Mouse (Mus musculus) CH12.LX (cell line): ENCODE results near the gene Tln2. TPM values are rescaled to one million over a fixed set of nuclear protein-coding genes. Genes with fewer than 3 reads are reported as not detected.

ENCODE experiments used
- DNase-seq: peaks from one replicate; pipeline ENCODE4 v3.0.0-alpha.2; 2013; ENCODE audit errors: extremely low read depth
- H3K27ac ChIP-seq: 2 replicates; pipeline ENCODE4 v1.5.1; 2012; ENCODE audit warnings: low read depth, mild to moderate bottlenecking, control low read depth, moderate library complexity; ENCODE audit not compliant: insufficient read depth
- H3K27me3 ChIP-seq: replicated peaks from 2 replicates; pipeline ENCODE3; 2012; ENCODE audit warnings: inconsistent platforms
- H3K36me3 ChIP-seq, 2 experiments: replicated peaks in 1 of 2; 2 replicates each; pipeline versions ENCODE3 to v1.6.1; 2012; ENCODE audit warnings: inconsistent platforms in 1 of 2, low read length in 1 of 2, mild to moderate bottlenecking in 1 of 2, mixed read lengths in 1 of 2, moderate library complexity in 1 of 2; ENCODE audit not compliant: control insufficient read depth in 1 of 2, insufficient read depth in 1 of 2
- H3K4me1 ChIP-seq, 2 experiments: 2 replicates each; pipeline ENCODE4 v1.6.1; 2012; ENCODE audit warnings: inconsistent platforms in 1 of 2, moderate library complexity in 1 of 2; ENCODE audit not compliant: insufficient read depth in 2 of 2, control insufficient read depth in 1 of 2
- H3K4me2 ChIP-seq: 2 replicates; pipeline ENCODE4 v1.6.1; 2012; ENCODE audit warnings: low read depth, mild to moderate bottlenecking, control low read depth; ENCODE audit not compliant: poor library complexity, insufficient read depth, severe bottlenecking
- H3K4me3 ChIP-seq, 3 experiments: fragments of 150-350 bp in 1 of 3; sonication (generic) in 1 of 3; replicated peaks in 1 of 3; 2 replicates each; pipeline versions ENCODE3 to v1.5.1; 2011 to 2012; ENCODE audit warnings: low read depth in 2 of 3, low read length in 2 of 3, mild to moderate bottlenecking in 2 of 3, moderate library complexity in 2 of 3, control low read depth in 1 of 3, improper control_type of control experiment in 1 of 3, inconsistent platforms in 1 of 3, mixed read lengths in 1 of 3; ENCODE audit not compliant: poor library complexity in 1 of 3
- H3K79me2 ChIP-seq: replicated peaks from 2 replicates; pipeline ENCODE4 v1.6.1; 2012; ENCODE audit warnings: mild to moderate bottlenecking, moderate library complexity; ENCODE audit not compliant: control insufficient read depth, poor library complexity, insufficient read depth, severe bottlenecking; ENCODE audit errors: extremely low read depth
- H3K9ac ChIP-seq: 2 replicates; pipeline ENCODE4 v1.6.1; 2012; ENCODE audit warnings: low read depth, mild to moderate bottlenecking, control low read depth, moderate library complexity; ENCODE audit not compliant: insufficient read depth
- H3K9me3 ChIP-seq: replicated peaks from 2 replicates; pipeline ENCODE3; 2012; ENCODE audit warnings: low read length, inconsistent platforms, mixed read lengths
- BHLHE40 ChIP-seq: IDR thresholded peaks from 2 replicates; pipeline ENCODE4 v1.6.1; 2011; ENCODE audit warnings: mild to moderate bottlenecking, low read depth, low read length, improper control_type of control experiment
- CHD1 ChIP-seq: IDR thresholded peaks from 2 replicates; pipeline ENCODE4 v1.6.1; 2012; ENCODE audit warnings: low read depth, low read length, improper control_type of control experiment, inconsistent platforms
- CTCF ChIP-seq, 2 experiments: IDR thresholded peaks in 1 of 2; conservative IDR thresholded peaks in 1 of 2; 2 replicates each; pipeline ENCODE4 v1.5.1; 2011 to 2012; ENCODE audit warnings: low read depth in 2 of 2, low read length in 2 of 2, improper control_type of control experiment in 1 of 2, inconsistent platforms in 1 of 2, mild to moderate bottlenecking in 1 of 2, moderate library complexity in 1 of 2
- GABPA ChIP-seq: IDR thresholded peaks from 2 replicates; pipeline ENCODE4 v1.6.1; 2012; ENCODE audit warnings: low read depth, low read length, improper control_type of control experiment, inconsistent platforms; ENCODE audit not compliant: insufficient replicate concordance
- HCFC1 ChIP-seq: IDR thresholded peaks from 2 replicates; pipeline ENCODE4 v1.6.1; 2012; ENCODE audit warnings: low read depth, mild to moderate bottlenecking, inconsistent platforms, low read length, improper control_type of control experiment
- IRF4 ChIP-seq: IDR thresholded peaks from 2 replicates; pipeline ENCODE4 v1.6.1; 2014; ENCODE audit warnings: low read depth, mild to moderate bottlenecking, inconsistent platforms, low read length, improper control_type of control experiment
- JUND ChIP-seq: conservative IDR thresholded peaks from 2 replicates; pipeline ENCODE4 v1.6.1; 2011; ENCODE audit warnings: low read depth, low read length, improper control_type of control experiment
- MAZ ChIP-seq: IDR thresholded peaks from 2 replicates; pipeline ENCODE4 v1.6.1; 2012; ENCODE audit warnings: low read depth, mild to moderate bottlenecking, inconsistent platforms, low read length, improper control_type of control experiment, moderate library complexity
- MEF2A ChIP-seq: IDR thresholded peaks from 2 replicates; pipeline ENCODE4 v1.6.1; 2014; ENCODE audit warnings: low read depth, mild to moderate bottlenecking, inconsistent platforms, low read length, improper control_type of control experiment, borderline replicate concordance
- PAX5 ChIP-seq: IDR thresholded peaks from 2 replicates; pipeline ENCODE4 v1.6.1; 2012; ENCODE audit warnings: low read length, inconsistent platforms, mixed read lengths
- POLR2A ChIP-seq: IDR thresholded peaks from 2 replicates; pipeline ENCODE4 v1.6.1; 2011; ENCODE audit warnings: low read depth, mild to moderate bottlenecking, improper control_type of control experiment, low read length
- RCOR1 ChIP-seq: conservative IDR thresholded peaks from 2 replicates; pipeline ENCODE4 v1.6.1; 2012; ENCODE audit warnings: low read depth, mild to moderate bottlenecking, inconsistent platforms, low read length, improper control_type of control experiment
- SIN3A ChIP-seq: IDR thresholded peaks from 2 replicates; pipeline ENCODE4 v1.6.1; 2012; ENCODE audit warnings: low read length, improper control_type of control experiment, inconsistent platforms
- SMC3 ChIP-seq: IDR thresholded peaks from 2 replicates; pipeline ENCODE4 v1.6.1; 2011; ENCODE audit warnings: low read depth, low read length, improper control_type of control experiment
- TBP ChIP-seq: conservative IDR thresholded peaks from 2 replicates; pipeline ENCODE4 v1.6.1; 2011; ENCODE audit warnings: low read depth, low read length, improper control_type of control experiment
- TCF12 ChIP-seq: IDR thresholded peaks from 2 replicates; pipeline ENCODE4 v1.6.1; 2014; ENCODE audit warnings: low read depth, mild to moderate bottlenecking, inconsistent platforms, low read length, improper control_type of control experiment
- UBTF ChIP-seq: IDR thresholded peaks from 2 replicates; pipeline ENCODE4 v1.6.1; 2012; ENCODE audit warnings: low read depth, mild to moderate bottlenecking, inconsistent platforms, low read length, improper control_type of control experiment, moderate library complexity
- USF2 ChIP-seq: conservative IDR thresholded peaks from 2 replicates; pipeline ENCODE4 v1.6.1; 2011; ENCODE audit warnings: low read depth, low read length, improper control_type of control experiment
- ZNF384 ChIP-seq: IDR thresholded peaks from 2 replicates; pipeline ENCODE4 v1.6.1; 2012; ENCODE audit warnings: low read depth, low read length, improper control_type of control experiment, inconsistent platforms
- dilution Hi-C: fragments of 300-500 bp; cut with MboI; formaldehyde crosslinking; loops from 2 replicates; pipeline ENCODE4 v1.14.3; 2020; ENCODE audit warnings: low sequenced_read_pairs; ENCODE audit not compliant: extremely low pct_unique_long_range_greater_than_20kb, extremely low pct_ligation_motif_present
- in situ Hi-C: fragments of 300-500 bp; cut with MboI; formaldehyde crosslinking; loops from 3 replicates; pipeline ENCODE4 v1.14.3; 2019; ENCODE audit warnings: low sequenced_read_pairs, low pct_ligation_motif_present, low pct_unique_long_range_greater_than_20kb, mixed read lengths
- polyA plus RNA-seq: library from polyadenylated mRNA; unstranded; fragments of >175 nt; gene quantifications from 2 replicates; pipeline ENCODE4 v1.2.1, GENCODE M21; 2012; ENCODE audit warnings: low read depth; ENCODE audit not compliant: insufficient read length
- total RNA-seq, 2 experiments: library from RNA; depleted of rRNA; stranded (reverse); fragments of 300-350 nt in 1 of 2; fragments of >200 nt in 1 of 2; gene quantifications; 2 replicates each; pipeline ENCODE4 v1.2.3; 2012 to 2014

Tln2 gene
- total and polyA plus RNA-seq, 3 experiments: 2.6 to 4.4 (median 4.4) TPM

DNA sequence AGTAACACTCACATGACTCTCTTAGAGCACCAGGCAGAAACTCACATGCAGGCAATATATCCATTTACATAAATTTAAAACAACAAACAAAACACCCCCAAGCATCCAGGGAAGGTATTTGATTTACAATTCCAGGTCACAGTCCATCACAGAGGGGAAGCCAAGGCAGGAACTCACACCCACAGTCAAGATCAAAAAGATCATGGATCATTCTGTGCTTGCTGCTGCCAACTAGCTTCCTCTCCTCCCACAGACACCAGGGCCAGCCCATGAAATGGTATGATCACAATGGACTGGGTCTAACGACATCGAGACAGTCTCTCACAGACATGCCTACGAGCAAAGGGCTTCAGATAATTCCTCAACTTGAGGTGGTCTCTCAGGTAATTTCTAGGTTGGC lies 70.1 kb downstream of the Tln2 start:
- in situ Hi-C loops (no loop called here), dilution Hi-C loops (no loop called here)
- no peak for DNase-seq
- Histone ChIP-seq H3K4me2 (no peak overlapping the region), H3K27me3 (no peaks in the 10 kb centered on the region), H3K36me3 (no peaks in the 10 kb centered on the region), H3K27ac (no peak overlapping the region), H3K4me3 (no peak overlapping the region), H3K9ac (no peak overlapping the region), H3K4me1 (peaks cover 0 to 9% of the 10 kb centered on the region in 2 experiments; a peak in 1 of 4 replicates), H3K9me3 (no peaks in the 10 kb centered on the region), H3K79me2 (no peaks in the 10 kb centered on the region)
- TF ChIP-seq UBTF (no peak), PAX5 (no peak), GABPA (no peak), IRF4 (no peak), HCFC1 (no peak), MAZ (no peak)

DNA sequence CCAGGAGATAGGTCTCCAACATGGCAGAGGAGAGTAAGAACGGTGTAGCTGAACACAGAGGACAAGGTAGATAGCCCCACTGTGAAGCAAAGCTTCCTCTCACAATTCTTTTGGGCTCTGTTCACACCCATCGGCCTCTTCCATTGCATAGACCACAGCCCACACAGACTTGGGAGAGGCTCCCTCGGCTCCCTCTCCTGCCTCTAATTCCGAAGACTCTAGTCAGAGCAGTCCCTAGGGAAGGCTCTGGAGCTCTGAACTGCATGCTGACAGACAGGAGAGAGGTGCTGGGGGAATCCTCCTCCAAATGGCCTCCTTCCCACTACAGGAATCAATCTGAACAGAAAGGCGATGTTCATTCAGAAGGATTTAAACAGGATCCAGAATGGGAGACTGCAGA lies 72.9 kb downstream of the Tln2 start:
- Histone ChIP-seq H3K79me2 (no peaks in the 10 kb centered on the region), H3K27ac (no peak overlapping the region), H3K27me3 (no peaks in the 10 kb centered on the region), H3K4me3 (no peak overlapping the region)
- in situ Hi-C loops: no loop called here
- TF ChIP-seq RCOR1 (no peak), SIN3A (no peak), ZNF384 (no peak), MEF2A (no peak), CHD1 (no peak), JUND (no peak), MAZ (no peak), BHLHE40 (no peak), USF2 (no peak), SMC3 (no peak), POLR2A (no peak), TBP (no peak), HCFC1 (no peak), CTCF (conservative IDR thresholded peaks at IDR 0.05 in 1 of 2, IDR thresholded peaks at IDR 0.05 in 1 of 2; ENCODE audit: low read depth in 2 of 2, low read length in 2 of 2) (no peak), TCF12 (no peak)
- TF ChIP-seq, all 38 proteins: peak for 0
- dilution Hi-C loops: no loop called here
- Histone ChIP-seq H3K36me3 (no peaks in the 10 kb centered on the region), H3K4me1 (peaks cover 0 to 5% of the 10 kb centered on the region in 2 experiments; a peak in 1 of 4 replicates), H3K4me2 (no peak overlapping the region), H3K9ac (no peak overlapping the region), H3K9me3 (no peaks in the 10 kb centered on the region)
- DNase-seq: no peak
